Mouse (Mus musculus) layer of hippocampus, adult 18-20 months (tissue): ENCODE data around the gene Kdm5b. TPM values are rescaled to one million over a fixed set of nuclear protein-coding genes. Genes with fewer than 3 reads are reported as not detected.

Experiments used
- DNase-seq, 2 experiments: peaks; one replicate each; pipeline ENCODE4 v3.0.0; 2022; ENCODE audit warnings: low spot score in 2 of 2
- total RNA-seq, 2 experiments: library from RNA; stranded (reverse); gene quantifications; 2 replicates each; pipeline ENCODE4 v1.2.3; 2021

Kdm5b gene
- total RNA-seq, 2 experiments from 2014 or later, result 67.4 to 70.5 TPM

DNA sequence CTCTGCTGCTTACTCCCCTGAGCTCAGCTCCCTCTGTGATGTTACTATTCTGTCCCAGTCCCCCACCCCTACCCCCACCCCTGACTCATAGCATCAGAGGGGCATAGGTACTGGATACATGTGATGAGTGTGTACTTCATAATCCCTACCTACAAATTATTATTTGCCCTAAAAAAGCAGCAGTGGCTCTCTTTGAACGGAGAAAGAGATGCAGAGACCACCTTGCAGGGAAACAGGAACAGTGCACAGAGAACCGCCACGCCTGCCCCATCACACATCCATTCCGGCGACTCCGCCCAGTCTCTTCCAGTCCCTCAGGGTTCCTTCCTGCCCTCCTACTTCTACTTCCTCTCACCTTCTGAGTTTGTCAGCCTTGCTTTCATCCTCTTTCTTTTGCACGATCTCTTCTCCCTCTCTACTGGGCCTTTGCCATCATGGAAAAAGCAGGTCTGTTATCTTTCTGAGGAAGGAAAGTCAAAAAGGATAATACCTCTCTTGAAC lies 10.3 kb upstream of the Kdm5b start, which contains the start of gene Mgat4e:
Gene Mgat4e (minus strand): TSS at position 51 of the 501 bp plus-strand sequence.
- DNase-seq, result no peak

DNA sequence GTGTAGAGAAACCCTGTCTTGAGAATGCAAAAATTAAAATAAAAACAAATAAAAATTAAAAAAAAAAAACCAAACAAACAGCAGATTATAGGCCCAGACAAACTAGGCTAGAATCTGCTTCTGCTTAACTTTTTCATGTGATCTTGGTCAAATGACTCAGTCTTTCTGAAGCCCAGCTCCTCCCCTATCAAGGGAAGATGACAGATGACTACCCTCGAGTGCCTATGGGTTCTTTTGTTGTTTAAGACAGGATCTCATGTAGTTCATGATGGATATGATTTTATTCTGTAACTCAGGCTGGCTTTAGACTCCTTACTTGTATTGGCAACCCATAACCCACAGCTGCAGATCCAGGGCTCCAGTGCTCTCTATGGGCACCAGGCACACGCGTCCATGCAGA lies 8.1 kb upstream of the Kdm5b start:
- DNase-seq, result no peak

GRCm38 (mm10) chr1:134552396-134552795 lies 7.6 kb upstream of the Kdm5b start:
- no peak for DNase-seq

DNA sequence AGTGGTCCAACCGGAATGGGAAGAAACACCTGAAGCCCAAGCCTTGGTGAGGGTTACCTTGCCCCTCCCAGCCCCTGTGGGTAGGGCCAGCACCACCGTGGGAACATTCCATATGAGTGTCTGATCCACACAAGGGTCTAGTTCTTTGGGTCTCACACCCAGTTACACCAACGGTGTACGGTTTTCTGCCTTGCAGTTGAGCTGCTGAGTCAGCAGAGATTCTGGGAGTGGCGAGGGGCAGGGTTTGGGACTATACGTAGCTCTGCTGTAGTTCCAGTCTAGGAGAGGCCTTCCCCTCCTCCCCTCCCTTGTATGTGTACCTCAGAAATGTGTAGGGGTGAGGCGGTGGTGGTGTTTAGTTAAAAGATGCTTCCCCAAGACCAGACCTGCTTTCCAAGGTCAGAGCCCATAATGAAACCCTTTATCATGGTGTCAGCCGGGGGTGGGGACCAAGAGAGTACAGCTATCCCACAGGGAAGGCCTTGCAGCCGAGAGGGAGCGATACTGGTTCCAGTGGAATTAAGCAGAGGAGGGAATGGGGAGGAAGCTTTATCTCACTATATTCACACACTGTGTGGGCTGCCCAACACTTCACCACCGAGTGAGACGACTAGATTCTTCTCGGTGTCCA lies 4.6 kb upstream of the Kdm5b start:
- DNase-seq, result no peak

GRCm38 (mm10) chr1:134555871-134556670 lies 3.9 kb upstream of the Kdm5b start:
- peak; percentile 39 to 62 for DNase-seq

- peak; percentile 93 to 96 for DNase-seq
Observed at GRCm38 (mm10) chr1:134556671-134557218, 3.2 kb upstream of the Kdm5b start.

DNA sequence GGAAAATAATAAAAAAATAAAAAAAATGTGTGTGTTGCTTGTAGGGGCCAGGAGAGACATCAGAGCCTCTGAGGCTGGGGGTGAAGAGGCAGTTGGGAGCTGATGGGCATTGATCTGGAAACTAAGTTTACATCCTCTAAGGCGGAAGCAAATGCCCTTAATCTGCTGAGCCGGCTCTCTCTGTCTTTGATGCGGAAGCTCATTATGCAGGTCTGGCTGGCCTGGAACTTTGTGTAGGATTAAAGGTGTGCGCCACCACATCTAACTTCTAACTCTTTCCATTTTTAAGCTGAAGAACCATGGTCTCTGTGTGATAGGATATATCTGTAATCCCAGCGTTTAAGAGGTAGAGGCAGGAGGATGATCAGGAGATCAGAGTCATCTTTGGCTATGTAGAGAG lies 1.5 kb upstream of the Kdm5b start:
- no peak for DNase-seq

DNA sequence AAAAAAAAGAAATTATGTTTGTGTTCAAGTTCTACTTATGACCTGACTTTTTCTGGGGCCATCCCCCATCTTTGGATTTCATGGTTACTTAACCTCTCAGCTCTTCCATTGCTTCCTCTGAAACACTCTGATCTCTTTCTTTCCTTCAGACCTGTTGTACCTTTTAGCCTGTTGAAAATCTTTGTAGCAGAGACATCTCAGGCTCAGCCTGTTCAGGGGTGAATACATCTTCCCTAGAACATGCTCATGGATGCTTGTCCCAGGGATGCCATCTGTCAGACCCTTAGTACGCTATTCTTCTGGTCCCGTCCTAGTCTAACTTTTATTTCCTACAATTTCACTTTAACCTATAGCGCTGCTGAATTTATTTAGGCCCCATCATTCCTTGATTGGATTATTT lies 745 bp upstream of the Kdm5b start:
- no peak for DNase-seq

- peak in 1 of 2 experiments; percentile 7 for DNase-seq
Observed at GRCm38 (mm10) chr1:134560396-134560795, 425 bp downstream of the Kdm5b start.

DNA sequence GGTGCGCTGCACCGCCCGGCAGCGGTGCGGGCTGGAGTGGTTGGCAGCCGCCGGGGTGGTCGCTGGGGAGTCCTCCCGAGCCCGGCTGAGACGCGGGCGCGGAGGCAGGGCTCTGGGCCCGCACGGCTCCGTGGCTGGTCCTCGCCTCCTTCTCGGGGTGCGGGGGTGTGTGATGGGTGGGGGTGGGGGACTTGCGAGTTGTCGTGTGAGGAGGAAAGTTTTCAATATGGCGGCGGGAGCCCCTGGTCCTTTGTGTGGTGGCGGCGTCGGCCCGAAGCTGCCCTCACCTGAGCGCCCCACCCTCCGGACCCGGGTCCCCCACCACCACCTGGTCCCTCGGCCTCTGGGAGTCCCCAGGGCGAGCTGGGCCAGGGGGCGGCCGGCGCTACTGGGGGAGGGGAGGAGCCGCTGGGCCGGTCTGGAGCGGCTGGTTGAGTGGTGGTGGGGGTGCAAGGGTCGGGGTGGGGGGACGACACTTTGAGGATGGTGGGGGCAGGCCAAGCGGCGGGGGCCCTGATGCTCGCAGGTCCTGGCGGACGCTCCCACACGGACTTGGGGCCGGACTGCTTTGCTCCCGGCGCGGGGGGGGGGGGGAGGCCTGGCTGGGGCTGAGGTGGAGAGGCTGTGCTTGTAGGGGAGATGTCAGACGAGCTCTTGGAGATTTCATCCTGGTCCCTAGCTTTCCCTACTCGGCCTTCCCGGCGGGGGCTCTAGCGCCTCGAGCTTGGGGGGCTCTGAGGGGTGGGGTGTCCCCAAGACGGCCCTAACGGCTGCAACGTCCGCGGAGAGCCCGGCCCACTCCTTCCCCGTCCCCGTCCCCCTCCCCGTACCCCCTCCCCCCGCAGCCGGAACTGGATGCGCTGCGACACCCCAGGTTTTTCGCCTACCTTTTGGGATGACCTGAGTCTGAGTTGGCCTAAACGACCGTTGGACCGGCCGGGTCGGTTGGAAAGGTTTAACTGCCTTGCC lies 1.1 kb downstream of the Kdm5b start:
- peak; percentile 16 to 23 for DNase-seq

- DNase-seq, result no peak
Observed at GRCm38 (mm10) chr1:134561770-134562143, 1.8 kb downstream of the Kdm5b start.

- DNase-seq, result no peak
Observed at GRCm38 (mm10) chr1:134562457-134562856, 2.5 kb downstream of the Kdm5b start.

DNA sequence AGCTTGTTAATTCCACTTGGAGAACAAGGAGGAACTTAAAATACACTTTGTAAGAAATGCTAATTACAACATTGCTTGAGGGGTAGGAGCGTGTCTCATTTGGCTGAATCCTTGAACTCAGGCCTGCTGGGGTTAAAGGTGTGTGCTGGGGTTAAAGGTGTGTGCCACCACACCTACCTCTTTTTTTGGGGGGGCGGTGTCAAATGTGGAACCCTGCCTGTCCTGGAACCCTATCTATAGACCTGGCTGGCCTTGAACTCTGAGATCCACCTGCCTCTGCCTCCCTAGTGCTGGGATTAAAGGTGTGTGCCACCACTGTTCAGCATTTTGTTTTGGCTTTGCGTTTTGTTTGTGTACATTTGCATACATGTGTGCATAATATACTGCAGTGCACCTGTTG lies 3.8 kb downstream of the Kdm5b start:
- no peak for DNase-seq

DNA sequence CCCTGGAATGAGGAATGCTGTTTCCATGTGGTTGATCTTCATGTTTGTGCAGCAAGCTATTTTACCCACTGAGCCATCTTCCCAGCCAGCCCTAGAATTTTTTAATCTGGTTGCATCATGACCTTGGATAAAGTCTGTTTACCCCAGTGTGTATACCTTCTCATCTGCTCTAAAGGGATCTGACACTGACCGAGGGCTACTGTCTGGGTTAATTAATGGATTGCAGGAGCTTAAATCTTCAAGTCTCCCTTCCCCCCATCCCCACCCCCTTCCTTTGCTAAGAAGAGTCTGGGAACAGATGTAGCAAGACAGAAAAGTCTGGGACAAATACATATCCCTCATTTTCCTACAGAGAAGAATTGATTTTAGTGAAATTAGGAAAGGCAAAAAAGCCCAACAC lies 7.5 kb downstream of the Kdm5b start:
- DNase-seq, result no peak

DNA sequence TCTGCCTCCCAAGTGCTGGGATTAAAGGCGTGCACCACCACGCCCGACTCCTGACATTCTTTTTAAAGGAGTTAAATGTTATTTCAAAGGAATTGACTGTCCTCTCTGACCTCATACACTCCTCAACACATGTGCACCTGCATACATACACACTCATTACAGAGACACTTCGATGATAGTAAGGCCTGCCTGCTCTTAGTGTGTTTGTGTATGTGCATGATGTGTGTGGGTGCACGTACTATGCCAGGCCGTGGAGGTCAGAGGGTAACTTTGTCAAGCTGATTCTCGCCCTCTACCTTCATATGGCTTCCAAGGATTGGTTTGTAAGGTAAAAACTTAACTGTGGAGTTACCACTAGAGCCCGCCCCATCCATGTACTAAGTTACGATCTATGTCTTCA lies 10.2 kb downstream of the Kdm5b start:
- DNase-seq, result no peak

- DNase-seq, result no peak
Observed at GRCm38 (mm10) chr1:134570631-134571030, 10.7 kb downstream of the Kdm5b start.

- no peak for DNase-seq
Observed at GRCm38 (mm10) chr1:134573300-134573931, 13.4 kb downstream of the Kdm5b start.

GRCm38 (mm10) chr1:134573932-134574315 lies 14.0 kb downstream of the Kdm5b start:
- no peak for DNase-seq

DNA sequence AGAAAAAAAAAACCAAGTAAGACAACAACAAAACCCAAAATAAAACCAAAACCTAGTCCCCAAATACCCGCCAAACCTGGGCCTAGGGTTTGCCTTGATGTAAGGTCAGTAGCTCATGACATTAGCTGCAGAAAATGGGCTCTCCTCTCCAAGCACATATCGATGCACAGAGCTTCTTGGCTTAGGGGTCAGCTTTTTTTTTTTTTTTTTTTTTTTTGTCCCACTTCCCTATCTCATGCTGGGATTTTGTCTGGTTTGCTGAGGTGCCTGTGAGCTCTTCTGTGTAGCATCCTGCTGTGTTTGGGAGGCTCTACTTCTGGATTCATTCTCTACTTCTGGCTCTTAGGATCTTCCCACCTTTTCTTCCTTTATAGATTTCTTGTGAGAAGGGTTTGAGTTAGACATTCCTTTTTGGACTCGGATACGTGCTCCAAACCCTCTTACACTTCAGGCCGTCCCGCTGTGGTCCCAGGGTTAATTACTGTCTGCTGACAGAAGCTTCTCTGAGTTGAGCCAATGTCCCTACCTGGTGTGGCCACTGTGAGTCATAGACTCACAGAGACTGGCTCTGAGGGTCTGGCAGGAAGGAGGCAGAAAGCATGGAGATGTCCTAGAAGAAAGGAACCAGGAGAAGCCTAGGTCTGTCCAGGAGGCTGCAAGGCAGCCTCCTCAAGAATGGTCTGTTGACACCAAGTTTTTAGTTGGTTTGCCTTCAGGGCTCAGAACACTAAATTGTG lies 17.6 kb downstream of the Kdm5b start:
- DNase-seq, result no peak

- DNase-seq, result no peak
Observed at GRCm38 (mm10) chr1:134580796-134581195, 20.8 kb downstream of the Kdm5b start.
